Mouse (Mus musculus) inflammation-experienced regulatory T-cells, adult 6 months (primary cell): ENCODE results near the gene Fmo1. TPM values are rescaled to one million over a fixed set of nuclear protein-coding genes. Genes with fewer than 3 reads are reported as not detected.

ENCODE experiments used
- ATAC-seq: one replicate; pipeline ENCODE4 v1.8.0; 2017
- polyA plus RNA-seq, 3 experiments: library from polyadenylated mRNA; unstranded; fragments of 100-300 nt; shearing (Covaris generic); gene quantifications; one replicate each; pipeline ENCODE4 v1.2.1; 2017

Gene Fmo1
- polyA plus RNA-seq: 1 to 10 TPM in 1 of 3 experiments, under 1 TPM in 1, not detected in 1; 0.32 to 6.2 TPM

GRCm38 (mm10) chr1:162866280-162866681 is at the start of gene Fmo1:
Gene Fmo1, minus strand, starts transcription at chr1:162866610.
- ATAC-seq: no peak

DNA sequence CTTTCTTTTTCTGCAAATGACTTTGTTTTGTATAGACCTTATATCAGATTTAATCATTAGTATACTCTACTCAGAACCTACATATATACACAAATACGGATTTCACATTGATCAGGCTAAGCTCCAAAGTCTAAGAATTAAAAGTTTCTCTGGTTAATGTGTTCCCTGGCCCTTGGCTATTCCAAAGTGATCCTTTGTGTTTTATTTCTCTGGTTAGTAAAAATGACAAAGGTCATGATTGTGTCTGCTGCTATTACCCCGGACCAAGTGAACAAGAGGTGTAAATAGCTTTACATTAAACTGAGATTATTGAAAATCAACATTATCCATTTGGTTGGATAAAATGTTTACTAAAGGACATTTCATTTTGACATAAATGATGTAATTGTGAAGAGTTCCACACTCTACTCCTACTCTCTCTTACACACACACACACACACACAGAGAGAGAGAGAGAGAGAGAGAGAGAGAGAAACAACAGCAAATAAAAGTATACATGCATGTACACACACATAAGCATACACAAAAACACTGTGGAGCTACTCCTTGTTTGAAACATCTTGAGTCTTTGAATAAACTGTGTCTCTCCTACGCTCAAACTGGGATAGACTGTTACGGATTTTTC is 48.6 kb upstream of the Fmo1 start:
- ATAC-seq: no peak

DNA sequence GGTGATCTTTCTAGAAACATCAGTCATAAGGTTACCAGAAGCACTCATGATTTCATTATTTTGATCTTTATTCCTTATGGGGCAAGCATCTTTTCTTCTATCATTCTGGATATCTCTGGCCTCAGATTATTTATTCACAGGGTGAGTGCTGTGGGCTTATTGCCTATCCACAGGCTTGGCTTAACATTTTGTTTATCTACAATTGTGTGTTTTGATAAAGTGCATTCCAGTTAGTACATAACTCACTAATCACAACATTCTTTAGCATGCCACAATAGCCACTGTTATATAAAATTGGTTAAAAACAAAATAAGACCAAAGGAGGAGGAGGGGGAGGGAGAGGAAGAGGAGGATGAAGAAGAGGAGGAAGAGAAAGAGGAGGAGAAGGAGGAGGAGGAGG is 45.7 kb upstream of the Fmo1 start:
- no peak for ATAC-seq

DNA sequence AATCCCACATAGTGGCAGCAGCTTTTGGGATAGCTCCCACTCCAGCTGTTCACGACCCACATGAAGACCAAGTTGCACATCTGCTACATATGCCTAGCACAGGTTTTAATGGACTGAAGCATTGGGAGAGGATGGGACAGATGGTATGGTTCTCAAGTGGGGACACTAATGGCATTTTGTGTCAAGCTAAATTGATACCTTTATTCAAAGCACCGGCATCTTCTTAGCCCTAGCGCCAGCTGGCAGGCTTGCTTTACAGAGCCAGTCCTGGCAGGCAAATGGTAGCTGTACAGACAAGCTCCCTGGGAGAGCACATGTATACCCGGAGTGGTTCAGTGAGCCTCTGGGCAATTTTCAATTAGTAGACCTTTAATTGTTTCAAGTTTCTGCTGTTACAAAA is 35.5 kb upstream of the Fmo1 start:
- no peak for ATAC-seq

- no peak for ATAC-seq
These were observed 31.7 kb upstream of the Fmo1 start, which contains the start of gene Fmo2 for GRCm38 (mm10) chr1:162897838-162898811. Gene Fmo2, minus strand, starts transcription at chr1:162898726.

GRCm38 (mm10) chr1:162895900-162896299 is 29.5 kb upstream of the Fmo1 start:
- ATAC-seq: no peak

- no peak for ATAC-seq
These were observed 26.6 kb upstream of the Fmo1 start for GRCm38 (mm10) chr1:162893014-162893413.

DNA sequence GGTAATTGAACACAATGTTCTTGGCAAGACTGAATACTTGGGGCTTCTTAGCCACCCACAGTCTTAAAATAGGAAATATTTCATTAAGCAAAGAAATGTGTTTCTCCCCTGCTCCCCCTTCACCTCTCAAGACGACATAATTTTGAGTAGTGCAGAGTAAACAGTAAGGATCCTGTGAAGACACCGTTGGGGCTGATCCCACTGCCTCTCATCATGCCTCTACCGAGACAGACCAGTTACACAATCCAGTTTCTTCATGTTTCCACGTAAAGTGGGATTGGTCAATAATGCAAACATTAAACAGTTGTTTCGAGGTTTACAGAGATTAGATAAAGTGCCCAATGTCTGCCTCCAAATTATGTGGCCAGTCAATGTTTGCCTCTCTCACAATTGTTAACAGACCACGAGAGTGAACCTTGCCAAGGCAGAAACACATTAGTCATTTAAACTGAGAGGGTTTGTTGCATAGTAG is 25.6 kb upstream of the Fmo1 start:
- ATAC-seq: no peak

DNA sequence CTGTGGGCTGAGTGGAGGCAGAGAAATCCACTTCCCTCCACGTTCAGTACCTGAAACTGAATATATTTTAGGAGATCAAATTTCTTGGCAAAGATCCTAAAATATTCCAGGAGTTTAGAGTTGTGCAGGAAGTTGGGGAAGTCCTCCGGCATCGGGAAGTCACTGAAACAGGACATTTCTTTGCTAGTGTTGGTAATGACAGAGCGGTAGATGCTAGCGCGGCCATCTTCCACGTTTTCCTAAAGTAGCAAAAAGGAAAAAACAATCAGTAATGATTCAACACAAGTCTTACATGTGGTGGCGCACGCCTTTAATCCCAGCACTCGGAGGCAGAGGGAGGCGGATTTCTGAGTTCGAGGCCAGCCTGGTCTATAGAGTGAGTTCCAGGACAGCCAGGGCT is 22.2 kb upstream of the Fmo1 start:
- ATAC-seq: no peak

GRCm38 (mm10) chr1:162887644-162888043 is 21.2 kb upstream of the Fmo1 start:
- ATAC-seq: no peak

DNA sequence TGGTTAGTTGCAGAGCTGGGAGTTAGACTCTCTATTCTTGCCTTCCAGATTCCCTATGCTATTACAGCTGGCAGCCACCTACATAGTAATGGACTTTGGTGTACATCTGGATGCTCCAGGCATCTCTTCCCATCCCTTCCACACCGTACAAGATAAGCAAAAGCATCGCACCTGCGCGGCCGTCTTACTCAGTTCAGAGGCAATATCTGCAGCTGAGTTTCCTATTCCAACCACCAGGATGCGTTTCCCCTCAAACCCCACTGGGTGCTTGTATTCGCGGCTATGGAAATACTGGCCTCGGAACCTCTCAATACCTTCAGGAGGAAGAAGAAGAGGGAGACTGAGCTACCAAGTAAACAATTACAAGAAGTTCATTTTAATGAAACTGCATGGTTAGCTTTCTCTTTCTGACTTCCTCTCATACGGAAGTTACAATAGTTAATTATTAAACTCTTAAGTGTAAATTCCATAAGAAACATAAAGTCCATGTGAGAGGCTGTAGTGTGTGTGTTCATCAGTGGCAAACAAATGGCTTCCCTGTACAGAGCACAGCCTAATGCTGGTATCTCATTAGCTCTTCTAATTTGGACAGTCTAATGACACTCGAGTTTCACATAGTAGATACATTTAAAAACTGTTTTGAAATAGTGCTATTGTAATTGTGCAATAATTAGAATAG is 19.9 kb upstream of the Fmo1 start:
- ATAC-seq: no peak

DNA sequence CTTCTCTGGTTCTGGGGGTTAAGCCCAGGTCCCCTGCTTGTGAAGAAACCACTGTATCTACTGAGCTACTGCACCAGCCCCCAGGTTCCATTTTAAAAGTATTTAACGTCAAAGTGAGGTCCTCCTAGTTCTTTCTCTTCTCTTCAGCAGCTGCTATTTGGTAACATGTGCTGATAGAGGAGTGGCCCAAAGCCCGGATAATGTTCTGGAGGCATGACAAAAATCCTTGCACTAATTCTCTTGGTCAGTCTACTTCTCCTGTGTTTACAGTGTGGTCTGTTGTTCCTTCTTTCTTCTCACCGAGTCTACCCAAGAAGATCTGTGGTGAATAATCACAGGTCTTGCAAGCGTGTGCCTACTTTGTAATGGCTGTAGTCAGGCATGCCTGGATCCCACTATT is 16.3 kb upstream of the Fmo1 start:
- ATAC-seq: no peak

GRCm38 (mm10) chr1:162879595-162880369 is 13.4 kb upstream of the Fmo1 start:
- no peak for ATAC-seq

DNA sequence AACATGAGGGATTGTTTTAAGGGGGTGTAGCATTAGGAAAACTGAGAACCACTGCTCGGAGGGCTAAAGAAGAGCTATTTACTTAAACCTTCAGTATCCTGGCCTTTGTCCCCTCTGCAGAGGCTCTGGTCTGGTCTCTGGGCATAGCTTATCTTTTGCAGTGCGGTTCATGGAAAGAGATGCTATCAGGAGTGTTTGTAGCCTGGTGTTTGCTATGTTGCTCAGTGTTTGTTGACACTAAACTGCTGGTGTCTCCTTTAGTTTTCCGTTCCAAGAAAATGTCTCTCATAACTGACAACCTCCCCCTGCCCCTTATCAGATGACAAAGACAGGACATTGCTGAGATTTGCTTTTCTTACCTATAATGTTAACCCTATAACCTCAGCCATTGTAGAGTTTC is 8.7 kb upstream of the Fmo1 start:
- no peak for ATAC-seq

DNA sequence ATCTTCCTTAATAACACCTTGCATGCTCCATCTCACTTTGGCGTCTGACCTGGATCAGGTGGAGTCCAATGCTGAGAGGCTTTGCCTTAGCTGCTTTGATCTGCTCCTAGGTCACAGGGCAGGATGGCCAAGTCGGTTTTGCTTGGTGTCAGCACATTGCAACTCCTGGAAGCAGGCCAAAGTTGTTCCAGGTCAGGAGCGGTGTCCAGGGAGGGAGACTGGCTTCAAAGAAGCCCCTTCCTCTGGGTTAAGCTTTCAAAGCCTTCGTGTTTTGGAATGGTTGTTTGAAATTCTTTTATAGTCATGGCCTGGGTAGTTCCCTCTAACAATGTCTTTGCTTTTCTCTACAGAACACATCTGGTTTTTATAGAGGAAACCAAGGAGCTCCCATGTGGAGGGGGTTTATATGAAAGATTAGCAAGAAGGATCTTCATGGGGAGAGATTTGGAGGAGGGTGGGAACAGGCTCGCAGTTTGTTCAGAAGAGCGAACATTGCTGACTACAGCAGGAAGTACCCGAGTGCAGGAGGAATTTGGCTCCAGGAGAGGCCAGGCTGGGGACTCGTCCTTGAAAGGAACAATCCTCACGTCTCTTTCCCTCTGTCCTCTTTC is 5.4 kb upstream of the Fmo1 start:
- ATAC-seq: no peak

DNA sequence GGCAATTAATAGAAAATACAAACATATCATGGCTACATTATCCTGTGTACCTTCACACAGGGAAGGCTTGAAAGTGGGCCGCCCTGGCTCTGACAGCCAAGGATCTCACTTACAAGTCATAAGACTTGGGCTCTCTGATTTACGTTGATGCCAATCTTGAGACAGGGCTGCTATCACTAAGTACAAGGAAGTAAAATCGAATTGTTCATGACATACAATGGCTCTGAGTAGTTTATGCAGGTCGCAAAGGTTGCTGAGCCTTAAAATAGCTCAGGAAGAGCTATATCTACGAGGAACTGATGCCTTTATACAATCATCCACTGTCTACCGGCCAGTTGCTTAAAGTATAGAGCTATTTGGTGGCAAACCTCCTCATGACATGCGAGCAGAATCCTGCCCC is 4.6 kb upstream of the Fmo1 start:
- ATAC-seq: no peak

GRCm38 (mm10) chr1:162867396-162867795 is 986 bp upstream of the Fmo1 start:
- no peak for ATAC-seq

DNA sequence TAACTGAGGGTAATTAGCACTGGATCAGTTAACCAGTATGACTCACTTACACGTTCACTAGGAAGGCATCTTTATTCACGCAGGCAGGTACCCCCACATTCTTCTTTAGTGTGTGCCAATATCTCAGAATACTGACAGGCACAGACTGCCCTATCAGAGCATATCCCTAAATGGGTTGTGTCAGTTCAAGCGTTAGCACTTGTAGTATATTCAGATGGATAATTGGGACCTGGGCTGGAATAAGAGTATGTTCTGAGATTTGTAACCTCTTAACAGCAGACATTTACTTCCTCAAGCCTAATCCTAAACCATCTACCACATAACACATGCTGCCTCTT is 948 bp downstream of the Fmo1 start:
- no peak for ATAC-seq

DNA sequence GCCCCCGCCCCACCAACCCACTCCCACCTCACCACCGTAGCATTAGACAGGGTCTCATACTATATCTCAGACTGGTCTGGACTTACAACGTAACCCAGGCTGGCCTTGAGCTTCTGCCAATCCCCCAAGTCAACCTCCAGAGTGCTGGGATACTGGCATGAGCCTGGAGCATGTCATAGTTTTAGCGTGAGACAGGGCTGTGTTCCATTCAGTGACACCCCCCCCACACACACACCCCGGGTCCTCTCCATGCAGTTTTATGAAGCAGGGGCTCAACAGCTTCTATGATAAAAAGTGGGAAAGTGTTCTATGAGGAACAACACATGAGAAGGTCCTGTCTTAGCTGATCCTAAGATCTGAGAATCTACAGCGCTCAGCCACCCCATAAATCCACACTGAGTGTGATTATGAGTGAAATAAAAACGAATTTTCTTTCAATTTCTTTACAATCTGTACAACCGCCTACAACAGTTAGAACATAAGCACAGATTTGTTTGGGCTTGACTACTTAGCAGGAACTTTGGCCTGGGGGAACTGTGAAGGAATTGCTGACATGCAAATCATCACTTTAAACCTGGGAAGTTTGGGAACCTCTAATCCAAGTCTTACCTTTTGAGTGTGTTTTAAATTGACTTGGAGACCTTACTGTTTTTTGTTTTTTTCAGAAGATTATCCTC is 1.5 kb downstream of the Fmo1 start:
- no peak for ATAC-seq

GRCm38 (mm10) chr1:162864279-162864678 is 2.1 kb downstream of the Fmo1 start:
- no peak for ATAC-seq

DNA sequence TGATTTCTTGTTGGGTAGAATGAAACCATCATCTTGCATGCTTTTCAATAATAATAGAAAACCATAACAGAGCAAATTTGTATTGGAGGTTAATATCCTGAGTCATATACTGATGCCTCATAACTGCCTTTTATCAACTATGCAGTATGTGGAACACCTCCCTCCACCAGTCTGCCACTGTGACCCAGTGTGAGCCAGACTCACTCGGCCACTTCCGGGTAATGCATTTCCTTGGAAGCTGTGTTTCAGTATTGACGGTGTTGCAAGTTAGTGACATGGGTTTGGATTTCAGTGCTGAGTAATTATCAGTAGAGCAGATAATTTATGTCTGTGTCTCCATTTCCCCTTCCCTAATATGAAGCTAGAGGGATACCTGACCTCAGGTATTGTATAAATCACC is 2.8 kb downstream of the Fmo1 start:
- ATAC-seq: no peak

- ATAC-seq: no peak
These were observed 4.1 kb downstream of the Fmo1 start for GRCm38 (mm10) chr1:162862328-162862727.
